Mouse (Mus musculus) adrenal gland, postnatal 10 days (tissue): ENCODE measurements around the gene Atoh8. TPM values are rescaled to one million over a fixed set of nuclear protein-coding genes. Genes with fewer than 3 reads are reported as not detected.
A peak's percentile ranks its signal among the peaks of the same experiment; 100 is the strongest.

ENCODE experiments used
- DNase-seq: peaks from one replicate; pipeline ENCODE4 v3.0.0; 2021; ENCODE audit warnings: mixed read lengths
- total RNA-seq, 2 experiments: library from RNA; stranded (reverse); gene quantifications; 2 replicates each; pipeline ENCODE4 v1.2.3; 2021

Gene Atoh8
- total RNA-seq, 2 experiments from 2014 or later: 7.0 to 7.9 TPM

GRCm38 (mm10) chr6:72190577-72190976 lies 44.8 kb downstream of the Atoh8 start:
- no peak for DNase-seq

- DNase-seq: no peak
Observed at GRCm38 (mm10) chr6:72190120-72190519, 45.3 kb downstream of the Atoh8 start.

GRCm38 (mm10) chr6:72189061-72189863 lies 46.1 kb downstream of the Atoh8 start:
- peak; percentile 27 for DNase-seq

- no peak for DNase-seq
Observed at GRCm38 (mm10) chr6:72186809-72187208, 48.6 kb downstream of the Atoh8 start.

DNA sequence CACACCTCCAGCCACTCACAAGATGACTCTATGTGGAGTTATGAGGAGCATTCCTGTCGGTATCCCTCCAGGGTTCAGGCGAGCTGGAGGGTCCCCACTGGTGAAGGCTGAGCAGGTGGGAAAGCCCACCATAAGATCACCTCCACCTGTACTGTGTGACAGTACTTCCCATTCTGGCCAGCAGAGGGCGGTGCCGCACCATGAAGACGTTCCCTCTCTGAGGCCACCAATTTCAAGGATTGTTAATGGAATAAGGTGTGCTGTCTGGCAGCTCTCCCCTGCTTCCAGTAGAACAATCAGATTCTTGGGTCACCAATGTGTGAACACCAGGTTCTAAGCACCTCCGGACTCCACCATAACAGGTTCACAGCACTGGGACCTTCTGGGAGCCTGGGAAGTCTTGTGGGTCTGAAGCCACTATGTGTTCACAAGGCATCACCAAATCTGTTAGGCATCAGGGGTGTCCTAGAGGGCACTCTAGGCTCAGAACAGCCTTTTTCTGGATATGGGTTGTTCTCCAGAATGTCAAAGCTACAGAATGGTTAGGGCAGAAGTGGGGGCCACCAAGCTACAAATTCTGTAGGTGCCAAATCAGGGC lies 49.4 kb downstream of the Atoh8 start:
- DNase-seq: peak; percentile 89

DNA sequence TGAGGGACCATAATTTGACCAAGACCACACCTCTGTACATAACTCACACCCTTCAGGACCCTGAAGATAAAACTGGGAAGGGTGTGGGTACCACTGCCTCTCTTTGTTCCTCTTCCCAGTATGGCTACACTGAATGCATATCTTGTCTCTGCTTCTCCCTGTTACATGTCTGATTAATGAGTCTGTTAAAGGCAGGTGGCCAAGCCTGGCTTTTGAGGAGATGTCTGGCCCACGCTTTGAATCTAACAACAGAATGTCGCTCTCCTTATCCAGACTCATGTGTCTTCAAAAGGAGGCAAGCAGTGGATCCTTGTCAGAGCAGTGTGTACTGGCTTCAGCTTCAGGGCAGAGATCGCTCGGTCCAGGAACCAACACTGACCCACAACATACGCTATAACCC lies 50.8 kb downstream of the Atoh8 start:
- no peak for DNase-seq

GRCm38 (mm10) chr6:72179562-72180502 lies 55.5 kb downstream of the Atoh8 start:
- no peak for DNase-seq

DNA sequence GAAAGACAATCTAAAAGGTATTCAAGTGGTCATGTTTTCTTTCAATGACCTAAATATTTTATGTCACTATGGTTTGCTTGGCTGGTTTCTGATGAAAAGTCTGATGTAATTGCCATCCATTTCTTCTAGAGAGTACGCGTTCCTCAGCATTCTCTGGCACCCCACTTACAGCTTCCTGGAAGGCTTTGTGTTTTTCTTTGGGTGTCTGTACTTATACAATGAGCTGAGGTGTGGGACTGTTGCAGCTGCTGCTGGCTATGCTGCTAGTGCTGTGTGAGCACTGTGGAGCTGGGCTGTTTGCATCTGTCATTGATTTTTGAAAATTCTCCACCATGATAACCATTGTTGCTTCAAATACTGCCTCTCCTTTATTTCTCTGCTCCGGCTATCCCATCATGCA lies 56.4 kb downstream of the Atoh8 start:
- DNase-seq: no peak

DNA sequence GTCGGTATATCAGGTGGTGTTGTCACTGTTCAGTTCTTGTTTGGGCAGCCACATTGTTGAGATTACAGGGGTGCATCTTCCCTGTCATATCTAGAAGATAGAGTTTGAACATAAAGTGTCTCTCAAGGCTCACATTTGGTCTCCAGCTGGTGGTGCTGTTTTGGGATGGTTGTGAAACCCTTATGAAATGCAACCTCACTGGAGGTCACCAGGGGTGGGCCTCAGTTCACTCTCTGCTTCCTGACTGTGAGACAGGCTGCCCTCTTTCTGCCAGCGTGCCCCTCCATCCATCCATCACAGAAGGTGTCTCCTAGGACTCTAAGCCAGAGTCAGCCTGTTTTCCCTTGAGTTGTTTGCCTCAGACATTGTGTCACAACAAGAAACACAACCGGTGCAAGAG lies 58.0 kb downstream of the Atoh8 start:
- DNase-seq: no peak

GRCm38 (mm10) chr6:72176004-72176403 lies 59.4 kb downstream of the Atoh8 start:
- no peak for DNase-seq

DNA sequence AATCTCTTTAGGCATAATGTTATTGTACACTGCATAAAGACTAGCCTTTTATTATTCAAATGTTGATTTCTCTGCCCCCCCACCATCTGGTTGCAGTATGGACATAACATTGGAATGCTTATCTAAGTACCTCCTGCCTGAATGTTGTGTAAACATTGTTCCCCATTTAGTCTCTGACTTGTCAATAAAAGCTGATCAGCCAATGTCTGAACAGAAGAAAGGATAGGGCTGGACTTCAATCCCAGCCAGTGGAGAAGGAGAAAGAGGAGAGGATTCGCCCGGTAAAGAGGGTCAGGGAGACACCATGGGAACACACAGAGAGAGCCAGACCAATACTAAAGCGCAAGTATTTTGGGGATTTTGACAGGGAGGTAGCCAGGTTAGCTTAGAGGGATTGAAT lies 60.0 kb downstream of the Atoh8 start:
- no peak for DNase-seq

GRCm38 (mm10) chr6:72173350-72173749 lies 62.0 kb downstream of the Atoh8 start:
- DNase-seq: no peak

DNA sequence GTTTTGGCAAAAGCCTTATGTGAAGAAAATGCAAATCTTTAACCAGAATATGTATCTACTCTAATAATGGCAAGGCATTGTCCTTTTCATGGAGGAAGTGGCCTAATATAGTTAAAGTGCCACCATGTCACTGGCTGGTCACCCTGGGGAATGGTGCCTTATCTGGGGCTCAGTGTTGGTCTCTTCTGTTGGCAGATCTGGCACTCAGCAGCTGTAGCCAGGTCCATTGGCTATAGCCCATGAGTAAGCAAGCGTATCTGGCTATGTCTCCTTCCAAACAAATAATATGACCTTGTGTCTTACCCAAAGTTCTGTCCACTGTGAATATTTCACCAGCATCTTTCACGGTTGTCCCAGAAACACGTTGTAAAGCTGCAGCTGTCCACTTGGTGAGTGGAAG lies 64.0 kb downstream of the Atoh8 start:
- no peak for DNase-seq

DNA sequence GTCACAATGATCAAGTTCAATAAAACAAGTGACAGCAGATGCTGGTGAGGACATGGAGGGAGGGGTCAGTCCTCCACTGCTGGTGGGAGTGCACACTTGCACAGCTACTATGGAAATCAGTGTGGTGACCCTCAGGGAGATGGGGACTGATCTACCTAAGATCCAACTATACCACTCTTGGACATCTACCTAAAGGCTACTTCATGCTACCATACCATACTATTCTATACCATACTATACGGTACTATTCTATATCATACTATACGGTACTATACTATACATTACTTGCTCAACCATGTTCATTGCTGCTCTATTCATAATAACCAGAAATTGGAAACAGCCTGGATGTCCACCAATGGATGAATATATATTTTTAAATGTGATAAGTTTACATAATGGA lies 69.5 kb downstream of the Atoh8 start:
- DNase-seq: no peak

DNA sequence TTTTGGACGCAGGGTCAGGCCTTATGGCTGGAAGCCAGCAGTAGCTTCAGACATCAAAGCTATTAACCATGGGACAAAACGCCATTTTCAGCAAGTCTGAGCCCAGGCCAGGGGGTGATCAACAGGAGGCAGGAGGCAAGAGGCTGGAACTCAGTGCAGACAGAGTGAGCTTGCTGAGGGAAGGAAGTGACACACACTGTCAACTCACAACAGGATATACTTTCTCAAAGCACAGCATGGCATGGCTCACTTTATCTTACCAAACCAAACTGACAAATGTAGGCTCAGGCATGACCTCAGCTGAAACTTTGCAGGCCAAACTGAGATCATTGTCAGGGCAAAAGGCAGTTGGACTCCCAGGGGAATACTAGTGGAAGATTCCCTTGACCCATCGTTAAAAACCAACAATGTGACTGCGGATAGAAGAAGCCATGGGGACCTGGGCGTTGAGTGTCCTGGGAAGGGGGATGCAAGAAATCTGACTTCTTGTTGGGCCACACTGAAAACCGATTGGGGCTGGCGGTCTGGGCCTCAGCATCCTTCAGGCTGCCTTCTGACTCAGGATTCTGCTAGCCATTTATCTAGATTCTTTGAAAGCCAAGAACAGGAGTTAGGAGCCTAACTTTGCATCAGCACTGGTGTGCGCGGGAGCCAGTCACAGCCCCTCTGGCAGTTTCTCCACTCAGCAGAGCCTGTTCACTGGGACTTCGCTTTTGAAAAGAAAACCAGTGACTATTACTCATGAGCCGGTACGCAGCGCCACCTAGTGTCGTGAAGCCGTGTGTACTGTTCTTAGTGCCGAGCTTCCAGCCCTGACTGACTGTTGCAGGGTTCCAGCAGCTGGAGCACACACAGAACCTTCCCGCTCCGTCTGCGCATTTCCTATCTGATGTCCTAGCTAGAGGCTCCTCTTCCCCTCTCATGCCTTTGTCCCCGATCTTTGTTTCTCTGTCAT lies 70.8 kb downstream of the Atoh8 start:
- peak; percentile 92 for DNase-seq

DNA sequence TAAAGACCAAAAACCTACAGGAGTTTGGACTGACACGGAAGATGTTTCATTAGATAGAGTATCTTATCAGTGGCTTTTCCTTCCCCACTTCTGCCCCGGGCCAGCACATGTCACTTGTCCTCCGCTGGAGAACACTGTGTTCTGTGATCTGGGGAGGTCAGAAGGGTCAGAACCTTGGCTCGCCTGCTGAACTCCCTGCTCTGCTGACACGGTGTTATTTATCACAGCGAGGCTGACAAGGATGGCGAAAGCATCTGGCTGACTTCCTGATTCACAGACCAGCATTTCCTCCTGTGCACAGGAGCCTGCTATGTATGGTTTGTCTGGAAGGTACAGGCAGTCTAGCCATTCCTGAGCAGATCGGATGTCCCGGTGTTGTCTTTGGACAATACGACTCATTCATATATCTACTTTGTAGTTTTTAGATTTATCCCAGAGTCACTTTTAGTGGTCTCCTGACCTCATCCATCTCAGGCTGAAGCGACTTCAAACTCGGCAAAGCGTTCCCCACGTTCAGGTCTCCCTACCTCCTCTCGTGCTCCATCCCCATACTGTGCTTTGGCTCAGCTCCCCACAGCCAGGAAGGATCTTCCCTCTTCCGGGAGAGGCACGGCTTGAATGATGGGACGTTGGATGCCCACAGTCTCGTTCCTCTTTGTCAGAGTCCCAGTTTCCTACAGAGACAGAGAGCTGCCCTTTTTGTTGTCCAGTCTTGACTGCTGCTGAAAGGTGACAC lies 73.1 kb downstream of the Atoh8 start:
- DNase-seq: peak; percentile 85

- DNase-seq: no peak
Observed at GRCm38 (mm10) chr6:72161751-72162150, 73.6 kb downstream of the Atoh8 start.

- DNase-seq: no peak
Observed at GRCm38 (mm10) chr6:72160991-72161390, 74.4 kb downstream of the Atoh8 start.

- no peak for DNase-seq
Observed at GRCm38 (mm10) chr6:72159861-72160395, 75.4 kb downstream of the Atoh8 start.

- DNase-seq: no peak
Observed at GRCm38 (mm10) chr6:72158966-72159764, 76.2 kb downstream of the Atoh8 start.
